Mouse (Mus musculus) testis, adult 2 months (tissue): ENCODE results near the gene Nkain2.

Experiments used
- CTCF ChIP-seq: fragments of 200-500 bp; IDR thresholded peaks from 2 replicates; pipeline ENCODE4 v1.5.1; 2012; ENCODE audit warnings: low read depth, mild to moderate bottlenecking, inconsistent platforms, low read length, moderate library complexity; ENCODE audit not compliant: control insufficient read depth, insufficient read depth, insufficient replicate concordance
- POLR2A ChIP-seq: fragments of 200-500 bp; IDR thresholded peaks from 2 replicates; pipeline ENCODE4 v1.6.1; 2012; ENCODE audit warnings: low read depth, mild to moderate bottlenecking, inconsistent platforms, low read length, moderate library complexity; ENCODE audit not compliant: control insufficient read depth

- TF ChIP-seq CTCF (no peak), POLR2A (no peak)
These were observed 897.1 kb downstream of the Nkain2 start for GRCm38 (mm10) chr10:31993205-31993604.
